Mouse (Mus musculus) adrenal gland, adult 2 months (tissue): ENCODE measurements at regions not wholly inside any gene's neighbourhood (a gene's known extent, or its start where the extent isn't known, plus 50 kb on each side); places are given as distances from the start of the nearest gene placed in this dataset.
"Not testable (repeated sequence)": the region's sequence is repeated elsewhere in the genome, so short reads cannot be mapped to it uniquely, and the experiment has no call there.

Experiments used
- DNase-seq: peaks from one replicate; pipeline ENCODE4 v3.0.0; 2021

- peak; percentile 53 for DNase-seq
Measured at GRCm38 (mm10) chrX:50602461-50602875, 174.2 kb upstream of the Olfr1324 start.

- peak; percentile 80 for DNase-seq
Measured at GRCm38 (mm10) chrX:50600262-50600661, 172.0 kb upstream of the Olfr1324 start.

GRCm38 (mm10) chrX:50599780-50600179, 171.5 kb upstream of the Olfr1324 start:
- peak; percentile 63 for DNase-seq

DNA sequence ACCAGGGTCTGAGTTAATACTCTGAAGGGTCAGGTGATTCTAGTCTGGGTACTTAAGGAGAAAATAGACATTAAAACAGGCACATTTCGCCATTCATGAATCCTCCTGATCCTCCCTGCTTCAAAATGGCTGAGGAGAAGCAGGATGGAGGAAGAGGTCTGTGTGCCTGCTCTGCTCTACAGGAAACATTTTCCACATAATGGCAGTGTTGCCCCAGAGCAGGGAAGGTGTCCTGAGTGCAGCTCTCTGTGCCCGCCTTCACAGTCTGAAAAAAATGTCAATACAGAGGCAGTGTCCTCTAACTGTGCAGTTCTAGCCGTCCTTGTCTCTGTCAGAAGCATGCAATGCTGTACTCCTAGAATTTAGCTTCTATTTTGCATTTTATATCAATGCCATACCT, 169.3 kb upstream of the Olfr1324 start:
- DNase-seq = not testable (repeated sequence)

GRCm38 (mm10) chrX:50597105-50597504, 168.8 kb upstream of the Olfr1324 start:
- DNase-seq = peak; percentile 59

DNA sequence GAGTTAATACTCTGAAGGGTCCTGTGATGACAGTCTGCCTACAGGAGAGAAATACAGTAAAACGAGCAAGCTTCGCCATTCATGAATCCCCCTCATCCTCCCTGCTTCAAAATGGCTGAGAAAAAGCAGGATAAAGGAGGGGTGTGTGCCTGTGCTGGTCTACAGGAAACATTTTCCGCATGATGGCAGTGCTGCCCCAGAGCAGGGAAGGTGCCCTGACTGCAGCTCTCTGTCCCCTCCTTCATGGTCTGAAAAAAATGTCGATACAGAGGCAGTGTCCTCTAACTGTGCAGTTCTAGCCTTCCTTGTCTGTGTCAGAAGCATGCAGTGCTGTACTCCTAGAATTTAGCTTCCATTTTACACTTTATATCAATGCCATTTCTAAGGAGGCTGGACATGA, 166.7 kb upstream of the Olfr1324 start:
- DNase-seq = not testable (repeated sequence)

GRCm38 (mm10) chrX:50591477-50591876, 163.2 kb upstream of the Olfr1324 start:
- peak; percentile 39 for DNase-seq

- DNase-seq = peak; percentile 58
Measured at GRCm38 (mm10) chrX:50590673-50591341, 162.5 kb upstream of the Olfr1324 start.

GRCm38 (mm10) chrX:50588892-50589291, 160.6 kb upstream of the Olfr1324 start:
- DNase-seq = no peak

GRCm38 (mm10) chrX:50583741-50584580, 155.7 kb upstream of the Olfr1324 start:
- DNase-seq = peak; percentile 33

GRCm38 (mm10) chrX:50580200-50580599, 151.9 kb upstream of the Olfr1324 start:
- peak; percentile 45 for DNase-seq

GRCm38 (mm10) chrX:50576824-50577223, 148.5 kb upstream of the Olfr1324 start:
- peak; percentile 75 for DNase-seq

DNA sequence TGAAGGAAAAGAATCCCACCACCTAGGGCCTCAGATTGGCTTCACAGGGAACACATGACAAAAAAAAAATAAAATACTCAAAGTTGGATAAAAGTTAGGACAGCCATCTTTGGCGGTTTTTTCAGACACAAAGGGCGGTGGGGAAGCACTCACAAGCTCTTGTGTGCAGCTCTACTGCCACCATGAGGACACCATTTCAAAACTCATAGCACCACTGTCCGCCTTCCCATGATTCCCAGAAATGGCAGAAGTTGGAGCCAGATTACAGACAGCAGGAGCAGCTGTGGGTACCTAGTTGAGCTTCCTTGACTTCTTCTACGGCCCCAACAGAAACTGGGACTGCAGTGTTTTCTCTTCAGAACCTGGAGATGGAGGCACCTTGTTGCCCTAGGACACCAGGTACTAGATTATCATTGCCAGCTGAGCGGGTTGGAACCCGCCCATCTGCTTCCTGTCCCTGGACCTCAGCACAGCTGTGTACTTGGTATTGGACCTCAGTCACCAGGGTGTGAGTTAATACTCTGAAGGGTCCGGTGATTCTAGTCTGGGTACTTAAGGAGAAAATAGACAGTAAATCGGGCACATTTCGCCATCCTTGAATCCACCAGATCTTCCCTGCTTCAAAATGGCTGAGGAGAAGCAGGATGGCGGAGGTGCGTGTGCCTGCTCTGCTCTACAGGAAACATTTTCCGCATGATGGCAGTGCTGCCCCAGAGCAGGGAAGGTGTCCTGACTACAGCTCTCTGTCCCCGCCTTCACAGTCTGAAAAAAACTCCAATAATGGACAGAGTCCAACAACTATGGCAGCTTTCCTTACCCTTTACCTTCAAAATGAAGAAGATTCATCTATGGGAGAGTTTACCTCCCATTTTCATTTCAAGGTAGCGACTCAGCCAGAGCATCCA, 144.1 kb upstream of the Olfr1324 start:
- DNase-seq = peak; percentile 73

- DNase-seq = peak; percentile 35
Measured at GRCm38 (mm10) chrX:50569087-50569486, 140.8 kb upstream of the Olfr1324 start.

- DNase-seq = peak; percentile 73
Measured at GRCm38 (mm10) chrX:50566345-50566744, 138.0 kb upstream of the Olfr1324 start.

- not testable (repeated sequence) for DNase-seq
Measured at GRCm38 (mm10) chrX:50565031-50565430, 136.7 kb upstream of the Olfr1324 start.

DNA sequence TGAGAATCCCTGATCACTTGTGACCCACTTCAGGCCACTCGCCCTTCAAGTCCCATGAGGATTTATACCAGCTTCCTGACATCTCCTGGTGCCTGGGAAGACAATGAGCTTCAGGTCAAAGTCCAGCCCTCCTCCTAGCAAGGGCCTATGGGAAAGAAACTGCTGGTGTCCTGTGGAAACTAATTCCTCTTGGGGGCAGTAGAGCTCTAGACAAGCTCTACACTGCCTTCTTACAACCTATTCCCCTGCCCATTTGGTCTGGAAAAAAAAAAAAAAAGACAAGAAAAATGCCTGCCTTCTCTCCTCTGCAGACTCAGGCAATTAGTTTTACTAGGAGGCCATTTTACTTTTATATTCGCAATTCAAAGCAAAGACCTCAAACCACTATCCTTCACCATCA, 132.6 kb upstream of the Olfr1324 start:
- peak; percentile 32 for DNase-seq

- DNase-seq = peak; percentile 63
Measured at GRCm38 (mm10) chrX:50550297-50550696, 122.0 kb upstream of the Olfr1324 start.

DNA sequence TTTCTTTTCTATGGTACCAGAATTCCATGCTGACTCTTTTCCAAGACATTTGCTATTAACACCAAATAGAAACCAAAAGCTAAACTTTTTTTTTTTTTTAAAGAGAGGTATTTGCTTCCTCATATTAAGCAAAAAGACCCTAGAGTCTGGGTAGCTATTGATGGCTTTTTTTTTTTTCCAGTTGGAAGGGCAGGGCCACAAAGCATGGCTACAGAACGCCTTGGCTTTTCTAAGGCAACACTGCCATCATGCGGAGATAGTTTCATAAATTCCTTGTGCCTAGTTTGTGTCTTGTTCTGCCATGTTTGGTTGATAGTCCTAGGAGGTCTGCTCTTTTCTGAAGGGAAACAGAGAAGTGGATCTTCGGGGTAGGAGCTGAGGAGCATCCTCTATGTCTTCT, 121.4 kb upstream of the Olfr1324 start:
- peak; percentile 75 for DNase-seq

DNA sequence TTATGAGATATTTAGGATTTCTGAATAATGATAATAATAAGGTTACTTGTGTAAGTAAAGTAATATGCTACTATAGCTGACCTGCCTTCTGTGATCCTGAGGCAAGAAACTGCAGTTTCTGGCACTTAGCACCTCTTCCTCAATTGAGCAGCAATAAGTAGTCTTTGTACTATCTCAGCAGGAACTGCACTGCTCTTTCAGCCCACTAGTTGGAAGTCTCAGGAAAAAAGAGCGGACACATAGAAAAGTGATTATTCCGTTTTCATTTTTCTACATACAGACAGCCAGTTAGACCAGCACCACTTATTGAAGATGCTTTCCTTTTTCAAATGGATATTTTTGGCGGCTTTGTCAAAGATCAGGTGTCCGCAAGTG, 109.5 kb upstream of the Olfr1324 start:
- DNase-seq = not testable (repeated sequence)

DNA sequence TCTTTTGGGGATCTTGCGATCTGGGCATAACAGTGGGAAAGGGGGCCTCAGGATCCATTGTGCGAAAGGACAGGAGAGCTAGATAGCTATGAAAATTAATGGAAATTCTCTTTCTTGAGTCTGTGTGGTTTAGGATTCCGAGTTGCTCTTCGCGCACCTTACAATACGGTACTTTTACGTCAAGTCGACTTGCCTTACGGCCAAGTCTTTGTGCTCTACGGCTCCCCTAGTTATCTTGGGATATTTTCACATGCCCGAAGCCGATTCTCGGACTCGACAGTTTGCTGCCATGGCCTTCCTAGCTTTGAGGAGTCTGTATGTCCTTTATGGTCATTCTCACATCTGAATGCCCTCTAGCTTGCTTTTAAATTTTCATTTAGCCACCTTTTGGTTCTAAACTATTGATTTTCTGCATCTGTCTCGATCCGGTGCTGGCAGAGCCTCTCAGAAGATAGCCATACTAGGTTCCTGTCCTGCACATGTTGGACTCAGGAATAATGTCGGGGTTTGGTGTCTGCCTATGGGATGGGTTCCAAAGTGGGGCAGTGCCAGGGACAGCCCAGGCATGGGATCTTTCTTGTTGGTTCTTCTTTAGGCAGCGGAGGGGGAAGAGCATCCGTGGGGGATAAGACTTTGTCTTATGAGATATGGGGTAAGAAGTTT, 109.0 kb upstream of the Olfr1324 start:
- peak; percentile 32 for DNase-seq

GRCm38 (mm10) chrX:50504047-50504446, 75.7 kb upstream of the Olfr1324 start:
- DNase-seq = no peak
